Mouse (Mus musculus): ENCODE results near the gene Klhl6. TPM values are rescaled to one million over a fixed set of nuclear protein-coding genes. Genes with fewer than 3 reads are reported as not detected.

Klhl6 gene
- polyA plus RNA-seq, 1 experiment from 2014 or later, result 6.9 TPM

DNA sequence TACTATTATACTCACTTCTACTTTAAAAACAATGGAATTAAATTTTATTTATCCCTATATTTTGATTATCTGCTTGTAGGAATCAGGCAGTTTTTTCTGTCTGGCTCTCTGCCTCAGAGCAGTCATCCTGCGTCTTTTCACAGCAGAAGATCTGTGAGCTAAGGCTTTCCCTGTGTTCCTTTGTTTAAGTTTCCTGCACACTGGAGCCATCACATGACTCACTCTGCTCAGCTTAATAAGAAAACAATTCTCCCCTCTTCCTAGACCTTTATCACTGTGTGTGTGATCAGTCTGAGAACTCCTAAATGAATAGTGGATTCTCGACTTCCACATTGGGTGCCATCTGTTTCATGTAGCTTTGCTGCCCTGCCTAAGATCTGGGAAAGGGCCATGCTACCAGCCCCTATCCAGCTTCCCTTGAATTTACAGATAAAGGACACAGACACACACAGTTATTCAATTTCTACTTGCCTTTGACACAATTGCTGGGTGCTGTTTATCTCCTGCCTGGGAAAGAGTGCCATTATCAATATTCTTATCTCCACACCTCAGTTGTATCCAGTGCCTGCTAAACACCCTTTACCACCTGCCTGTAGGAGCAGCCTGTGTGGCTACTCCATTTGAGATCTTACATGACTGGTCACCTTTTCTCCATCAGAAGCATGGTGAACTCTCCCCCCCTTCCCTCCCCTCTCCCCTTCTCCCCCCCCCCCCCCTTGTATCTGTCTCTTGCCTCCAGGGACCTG is 77.9 kb downstream of the Klhl6 start:
- Histone ChIP-seq H3K4me1 (replicated peaks) (no peaks in the 10 kb centered on the region), H3K4me3 (no peak overlapping the region), H3K27ac (no peak overlapping the region), H3K4me2 (no peak overlapping the region), H3K9me3 (no peaks in the 10 kb centered on the region), H3K36me3 (no peaks in the 10 kb centered on the region), H3K27me3 (no peaks in the 10 kb centered on the region), H3K9ac (no peak overlapping the region)
- no peak for ATAC-seq (ENCODE audit: low FRiP score)
- WGBS, result 55% methylated on average over 2 of the region's 2 CpGs

DNA sequence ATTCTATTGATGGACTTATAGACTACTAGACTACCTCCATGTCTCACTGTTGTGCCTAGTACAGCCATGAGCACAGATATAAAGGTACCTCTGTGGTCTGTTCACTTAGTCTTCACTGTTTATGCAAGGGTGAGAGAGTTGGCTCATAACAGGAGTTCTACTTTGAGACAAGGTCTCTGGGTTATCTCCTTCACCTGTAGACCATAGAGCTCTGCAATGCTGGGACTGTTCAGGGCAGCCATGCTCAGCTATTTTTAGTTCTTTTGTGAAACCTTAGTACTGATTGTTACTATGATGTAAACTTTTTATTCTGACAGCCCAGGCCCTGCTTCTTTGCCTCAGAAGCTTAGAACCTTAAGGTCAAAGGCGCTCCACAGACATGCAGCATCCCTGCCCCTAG is 79.0 kb downstream of the Klhl6 start:
- H3K27me3 ChIP-seq, result no peaks in the 10 kb centered on the region
- H3K4me1 ChIP-seq (replicated peaks), result no peaks in the 10 kb centered on the region
- H3K36me3 ChIP-seq, result no peaks in the 10 kb centered on the region
- ATAC-seq (ENCODE audit: low FRiP score), result no peak
- no peak overlapping the region for H3K27ac ChIP-seq
- H3K4me3 ChIP-seq, result no peak overlapping the region
- no peaks in the 10 kb centered on the region for H3K9me3 ChIP-seq
- no peak overlapping the region for H3K4me2 ChIP-seq
- no peak overlapping the region for H3K9ac ChIP-seq
- 96% methylated on average over 1 of the region's 1 CpGs for WGBS

Other genes starting within 250 kb of the Klhl6 start
- gene B3gnt5, start 222.8 kb downstream of the Klhl6 start, polyA plus RNA-seq (2015; fragmentation: Nextera tagmentation; extraction: Ambion mirVana), result 48.6 and 52.0 TPM in 2 replicates
- gene Klhl24, start 114.5 kb upstream of the Klhl6 start, polyA plus RNA-seq (2015; fragmentation: Nextera tagmentation; extraction: Ambion mirVana), result 59.6 and 60.9 TPM in 2 replicates
- 24.7 and 26.1 TPM in 2 replicates for gene Yeats2, start 158.0 kb upstream of the Klhl6 start, polyA plus RNA-seq (2015; fragmentation: Nextera tagmentation; extraction: Ambion mirVana)

Data from hindbrain, embryonic 13.5 days (tissue).